Mouse (Mus musculus) testis, adult 2 months (tissue): ENCODE measurements around the gene Ksr1. TPM values are rescaled to one million over a fixed set of nuclear protein-coding genes. Genes with fewer than 3 reads are reported as not detected.

Experiments used
- H3K27ac ChIP-seq: fragments of 200-500 bp; 2 replicates; pipeline ENCODE4 v1.5.1; 2012; ENCODE audit warnings: low read depth, low read length; ENCODE audit not compliant: control insufficient read depth, insufficient read depth
- H3K27me3 ChIP-seq: fragments of 200-500 bp; 2 replicates; pipeline ENCODE4 v1.6.1; 2012; ENCODE audit warnings: mild to moderate bottlenecking, low read length, moderate library complexity; ENCODE audit not compliant: control insufficient read depth, insufficient read depth
- H3K36me3 ChIP-seq: fragments of 200-500 bp; 2 replicates; pipeline ENCODE4 v1.6.1; 2012; ENCODE audit warnings: mild to moderate bottlenecking, low read length; ENCODE audit not compliant: control insufficient read depth, insufficient read depth
- H3K4me1 ChIP-seq: fragments of 200-500 bp; 2 replicates; pipeline ENCODE4 v1.6.1; 2012; ENCODE audit warnings: low read length; ENCODE audit not compliant: control insufficient read depth, insufficient read depth
- H3K4me3 ChIP-seq: fragments of 200-500 bp; 2 replicates; pipeline ENCODE4 v1.5.1; 2012; ENCODE audit warnings: low read depth, mild to moderate bottlenecking, low read length, moderate library complexity, mixed read lengths; ENCODE audit not compliant: control insufficient read depth
- CTCF ChIP-seq: fragments of 200-500 bp; IDR thresholded peaks from 2 replicates; pipeline ENCODE4 v1.5.1; 2012; ENCODE audit warnings: low read depth, mild to moderate bottlenecking, inconsistent platforms, low read length, moderate library complexity; ENCODE audit not compliant: control insufficient read depth, insufficient read depth, insufficient replicate concordance
- POLR2A ChIP-seq: fragments of 200-500 bp; IDR thresholded peaks from 2 replicates; pipeline ENCODE4 v1.6.1; 2012; ENCODE audit warnings: low read depth, mild to moderate bottlenecking, inconsistent platforms, low read length, moderate library complexity; ENCODE audit not compliant: control insufficient read depth
- polyA plus RNA-seq: library from polyadenylated mRNA; depleted of rRNA; stranded (reverse); fragments of >200 nt; gene quantifications from 2 replicates; pipeline ENCODE4 v1.2.3, GENCODE M21; 2012

Gene Ksr1
- polyA plus RNA-seq, 1 experiment, result 6.7 TPM

- no peak overlapping the region for H3K27ac ChIP-seq
- H3K27me3 ChIP-seq, result no peaks in the 10 kb centered on the region
- H3K36me3 ChIP-seq, result no peaks in the 10 kb centered on the region
- no peak overlapping the region for H3K4me3 ChIP-seq
- TF ChIP-seq CTCF (no peak), POLR2A (no peak)
- peaks cover 2% of the 10 kb centered on the region for H3K4me1 ChIP-seq
These were observed 5.7 kb downstream of the Ksr1 start for GRCm38 (mm10) chr11:79140511-79140888.

- H3K27me3 ChIP-seq, result no peaks in the 10 kb centered on the region
These were observed 6.2 kb downstream of the Ksr1 start for GRCm38 (mm10) chr11:79139878-79140510.

GRCm38 (mm10) chr11:79138621-79139020 lies 7.6 kb downstream of the Ksr1 start:
- TF ChIP-seq CTCF (no peak), POLR2A (no peak)
- Histone ChIP-seq H3K36me3 (no peaks in the 10 kb centered on the region), H3K4me1 (no peaks in the 10 kb centered on the region), H3K4me3 (no peak overlapping the region), H3K27ac (no peak overlapping the region), H3K27me3 (no peaks in the 10 kb centered on the region)

More at GRCm38 (mm10) chr11:79139878-79140510, 6.2 kb downstream of the Ksr1 start:
- H3K4me1 ChIP-seq, result no peaks in the 10 kb centered on the region
- no peak overlapping the region for H3K27ac ChIP-seq
- H3K36me3 ChIP-seq, result no peaks in the 10 kb centered on the region
- TF ChIP-seq CTCF, result no peak
- no peak for TF ChIP-seq POLR2A
- H3K4me3 ChIP-seq, result no peak overlapping the region

- H3K27ac ChIP-seq, result no peak overlapping the region
- no peak for TF ChIP-seq POLR2A
- no peak for TF ChIP-seq CTCF
These were observed 9.0 kb downstream of the Ksr1 start for GRCm38 (mm10) chr11:79137245-79137644.

GRCm38 (mm10) chr11:79135685-79136360 lies 10.4 kb downstream of the Ksr1 start:
- peak overlapping the region; percentile 19; the same call in 1 of the 2 replicates for H3K27ac ChIP-seq
- H3K4me3 ChIP-seq, result no peak overlapping the region
- H3K4me1 ChIP-seq, result no peaks in the 10 kb centered on the region; the same call in 1 of the 2 replicates
- H3K27me3 ChIP-seq, result no peaks in the 10 kb centered on the region
- no peaks in the 10 kb centered on the region for H3K36me3 ChIP-seq
- no peak for TF ChIP-seq CTCF
- no peak for TF ChIP-seq POLR2A

More at GRCm38 (mm10) chr11:79137245-79137644, 9.0 kb downstream of the Ksr1 start:
- Histone ChIP-seq H3K36me3 (no peaks in the 10 kb centered on the region), H3K4me3 (no peak overlapping the region), H3K4me1 (no peaks in the 10 kb centered on the region; the same call in 1 of the 2 replicates), H3K27me3 (no peaks in the 10 kb centered on the region)

GRCm38 (mm10) chr11:79135105-79135503 lies 11.1 kb downstream of the Ksr1 start:
- TF ChIP-seq POLR2A, result no peak
- no peak for TF ChIP-seq CTCF
- no peak overlapping the region for H3K27ac ChIP-seq
- H3K27me3 ChIP-seq, result no peaks in the 10 kb centered on the region
- no peaks in the 10 kb centered on the region for H3K36me3 ChIP-seq
- H3K4me3 ChIP-seq, result no peak overlapping the region
- H3K4me1 ChIP-seq, result no peaks in the 10 kb centered on the region; the same call in 1 of the 2 replicates

- H3K4me1 ChIP-seq, result no peaks in the 10 kb centered on the region; the same call in 1 of the 2 replicates
- TF ChIP-seq CTCF (no peak), POLR2A (no peak)
- no peak overlapping the region for H3K27ac ChIP-seq
- no peaks in the 10 kb centered on the region for H3K36me3 ChIP-seq
- H3K4me3 ChIP-seq, result no peak overlapping the region
- H3K27me3 ChIP-seq, result no peaks in the 10 kb centered on the region
These were observed 11.6 kb downstream of the Ksr1 start for GRCm38 (mm10) chr11:79134416-79135104.

- H3K4me3 ChIP-seq, result no peak overlapping the region
- no peaks in the 10 kb centered on the region for H3K27me3 ChIP-seq
- no peak for TF ChIP-seq CTCF
- TF ChIP-seq POLR2A, result no peak
- no peaks in the 10 kb centered on the region for H3K36me3 ChIP-seq
- peaks cover 2% of the 10 kb centered on the region for H3K4me1 ChIP-seq
- no peak overlapping the region for H3K27ac ChIP-seq
These were observed 12.2 kb downstream of the Ksr1 start for GRCm38 (mm10) chr11:79133961-79134360.
